Mouse (Mus musculus) cortical plate, adult 2 months (tissue): Measurements from ENCODE around the gene Jade1.

ENCODE experiments used
- CTCF ChIP-seq: fragments of 200-500 bp; IDR thresholded peaks from 2 replicates; pipeline ENCODE4 v1.5.1; 2011; ENCODE audit warnings: mild to moderate bottlenecking, control low read depth, low read length; ENCODE audit not compliant: insufficient read depth; ENCODE audit errors: extremely low read depth
- POLR2A ChIP-seq: fragments of 200-500 bp; IDR thresholded peaks from 2 replicates; pipeline ENCODE4 v1.6.1; 2011; ENCODE audit warnings: mild to moderate bottlenecking, low read length, control low read depth; ENCODE audit not compliant: insufficient read depth; ENCODE audit errors: extremely low read depth

GRCm38 (mm10) chr3:41560489-41560888 lies 5.0 kb downstream of the Jade1 start:
- no peak for TF ChIP-seq POLR2A
- no peak for TF ChIP-seq CTCF
